Mouse (Mus musculus) lung, postnatal 0 days (tissue): ENCODE data around the gene Thpo. TPM values are rescaled to one million over a fixed set of nuclear protein-coding genes. Genes with fewer than 3 reads are reported as not detected.
A peak's percentile ranks its signal among the peaks of the same experiment; 100 is the strongest.

Experiments
- ATAC-seq: fragments of 200-750 bp; cut with Nextera tagmentation; 2 replicates; pipeline ENCODE4 v1.8.0; 2017; ENCODE audit warnings: moderate library complexity
- DNase-seq: peaks from one replicate; pipeline ENCODE4 v3.0.0-alpha.2; 2016; ENCODE audit warnings: low spot score
- H3K27ac ChIP-seq: fragments of 300-500 bp; sonication (generic); 2 replicates; pipeline ENCODE4 v1.5.1; 2014; ENCODE audit warnings: antibody characterized with exemption, mild to moderate bottlenecking, low read length, mixed read lengths
- H3K27me3 ChIP-seq: fragments of 300-500 bp; sonication (generic); replicated peaks from 2 replicates; pipeline ENCODE4 v1.6.1; 2014; ENCODE audit warnings: low read length, mixed read lengths; ENCODE audit not compliant: insufficient read depth
- H3K36me3 ChIP-seq: fragments of 300-500 bp; sonication (generic); 2 replicates; pipeline ENCODE4 v1.6.1; 2014; ENCODE audit warnings: low read length, mixed read lengths; ENCODE audit not compliant: insufficient read depth
- H3K4me1 ChIP-seq: fragments of 300-500 bp; sonication (generic); 2 replicates; pipeline ENCODE4 v1.6.1; 2014; ENCODE audit warnings: antibody characterized with exemption, low read depth, low read length, mixed read lengths; ENCODE audit not compliant: insufficient read depth
- H3K4me2 ChIP-seq: fragments of 300-500 bp; sonication (generic); replicated peaks from 2 replicates; pipeline ENCODE4 v1.6.1; 2014; ENCODE audit warnings: low read depth, mild to moderate bottlenecking, low read length, moderate library complexity, mixed read lengths
- H3K4me3 ChIP-seq: fragments of 300-500 bp; sonication (generic); 2 replicates; pipeline ENCODE4 v1.5.1; 2014; ENCODE audit warnings: low read depth, low read length
- H3K9ac ChIP-seq: fragments of 300-500 bp; sonication (generic); replicated peaks from 2 replicates; pipeline ENCODE4 v1.6.1; 2014; ENCODE audit warnings: low read depth, mild to moderate bottlenecking
- H3K9me3 ChIP-seq: fragments of 300-500 bp; sonication (generic); 2 replicates; pipeline ENCODE4 v1.6.1; 2016; ENCODE audit warnings: low read length, mixed read lengths
- CTCF ChIP-seq: IDR thresholded peaks from 2 replicates; pipeline ENCODE4 v1.5.1; 2016; ENCODE audit warnings: antibody characterized with exemption, mild to moderate bottlenecking
- EP300 ChIP-seq: IDR thresholded peaks from 2 replicates; pipeline ENCODE4 v1.6.1; 2016; ENCODE audit warnings: antibody characterized with exemption, mild to moderate bottlenecking, control low read depth
- WGBS: fragments of 180-500 bp; shearing (Covaris S2); extraction: QIAGEN DNeasy Blood & Tissue Kit; methylation state at CpG from one replicate; pipeline ENCODE4 v1.1.7; 2014; 5-methylcytosine and 5-hydroxymethylcytosine counted together
- polyA plus RNA-seq: library from polyadenylated mRNA; unstranded; fragments of >200 nt; fragmentation: Nextera tagmentation; extraction: Ambion mirVana; gene quantifications from 2 replicates; pipeline ENCODE4 v1.2.1, GENCODE M21; 2015

Thpo gene
- polyA plus RNA-seq, 1 experiment from 2014 or later: 0.81 TPM

DNA sequence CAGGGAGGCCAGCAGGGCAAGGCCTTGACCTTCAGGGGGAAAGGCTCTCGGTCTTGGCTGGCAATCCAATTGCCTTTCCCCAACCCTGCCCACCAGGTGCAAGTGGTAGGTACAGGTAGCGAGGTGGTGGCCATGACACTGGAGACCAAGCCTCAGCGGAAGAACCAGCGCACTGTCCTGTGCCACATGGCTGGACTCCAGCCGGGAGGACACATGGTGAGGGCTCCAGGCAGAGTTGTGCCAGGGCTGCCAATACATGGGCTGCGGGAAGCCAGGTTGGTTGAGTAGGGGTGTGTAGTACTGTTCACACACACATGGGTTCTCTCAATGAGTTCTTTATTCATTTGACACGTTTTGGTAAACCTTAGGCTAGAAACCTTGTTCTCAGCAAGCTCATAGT, 1.9 kb upstream of the Thpo start:
- 87% methylated on average over 7 of the region's 7 CpGs for WGBS
- DNase-seq (no peak), ATAC-seq (no peak)
- TF ChIP-seq CTCF (no peak), EP300 (no peak)
- H3K27me3 ChIP-seq: peaks cover 21% of the 10 kb centered on the region
- H3K27ac ChIP-seq: no peak overlapping the region
- H3K4me1 ChIP-seq: no peaks in the 10 kb centered on the region; the same call in 1 of the 2 replicates
- H3K4me3 ChIP-seq: no peak overlapping the region
- no peak overlapping the region for H3K4me2 ChIP-seq
- no peaks in the 10 kb centered on the region for H3K9me3 ChIP-seq
- H3K9ac ChIP-seq: no peak overlapping the region
- H3K36me3 ChIP-seq: no peaks in the 10 kb centered on the region

DNA sequence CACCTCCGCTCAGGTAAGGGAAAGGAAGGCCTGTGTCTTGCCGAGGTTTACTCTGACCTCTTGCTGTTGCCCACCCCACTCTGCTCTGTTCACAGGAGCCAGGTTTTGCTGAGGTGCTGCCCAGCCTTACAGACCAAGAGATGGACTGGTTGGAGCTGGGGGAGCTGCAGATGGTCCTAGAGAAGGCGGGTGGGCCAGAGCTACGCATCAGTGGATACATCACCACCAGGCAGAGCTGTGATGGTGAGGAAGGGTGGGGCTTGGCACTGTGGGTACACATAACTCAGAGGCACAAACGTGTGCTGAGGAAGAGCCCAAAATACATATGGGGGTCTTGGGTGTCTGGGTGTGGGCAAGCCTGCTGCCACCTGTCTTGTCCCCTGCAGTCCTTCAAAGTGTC, 1.3 kb upstream of the Thpo start:
- TF ChIP-seq CTCF: no peak
- no peak for TF ChIP-seq EP300

DNA sequence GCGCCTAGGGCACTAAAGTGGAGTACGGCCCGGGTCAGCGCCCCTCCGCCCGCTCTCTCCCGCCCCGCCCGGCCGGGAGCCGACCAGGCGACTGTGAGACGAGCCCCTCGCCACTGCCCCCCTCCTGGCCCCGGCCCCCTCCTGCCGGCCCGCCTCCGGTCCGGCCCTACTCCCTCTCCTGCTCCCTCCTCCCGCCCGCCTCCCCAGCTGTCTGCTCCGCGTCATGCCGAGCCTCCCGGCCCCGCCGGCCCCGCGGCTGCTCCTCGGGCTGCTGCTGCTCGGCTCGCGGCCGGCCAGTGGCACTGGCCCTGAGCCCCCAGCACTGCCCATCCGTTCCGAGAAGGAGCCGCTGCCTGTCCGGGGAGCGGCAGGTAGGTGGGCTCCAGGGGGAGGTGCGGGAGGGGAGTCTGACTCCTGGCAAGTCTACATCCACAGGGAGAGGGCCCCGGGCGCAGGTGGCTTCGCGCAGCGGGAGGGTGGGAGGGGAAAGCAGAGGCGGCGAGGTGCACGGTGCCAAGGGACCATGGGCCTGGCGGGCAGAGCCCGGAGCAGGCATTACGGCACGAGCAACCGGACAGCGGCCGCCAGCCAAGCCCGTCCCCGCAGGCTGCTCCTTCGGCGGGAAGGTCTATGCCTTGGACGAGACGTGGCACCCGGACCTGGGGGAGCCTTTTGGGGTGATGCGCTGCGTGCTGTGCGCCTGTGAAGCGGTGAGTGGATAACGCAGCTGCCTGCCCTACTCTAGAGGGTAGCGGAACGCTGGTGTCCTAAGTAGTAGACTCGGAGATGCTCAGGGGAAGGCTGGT, 1.2 kb downstream of the Thpo start, which contains the start of gene Chrd:
Gene Chrd, plus strand, starts transcription at position 203 of the 806 bp plus-strand sequence.
- Histone ChIP-seq H3K9ac (peak within 1 kb of the TSS; percentile 54), H3K36me3 (no peaks in the 10 kb centered on the region), H3K4me1 (no peaks in the 10 kb centered on the region; the same call in 1 of the 2 replicates), H3K27ac (peak within 1 kb of the TSS; percentile 54; the same call in 1 of the 2 replicates), H3K27me3 (peaks cover 21% of the 10 kb centered on the region), H3K9me3 (no peaks in the 10 kb centered on the region), H3K4me3 (peak within 1 kb of the TSS; percentile 60), H3K4me2 (peak within 1 kb of the TSS; percentile 99)
- DNase-seq (peak; percentile 74), ATAC-seq (peak; percentile 87)
- TF ChIP-seq CTCF: no peak
- no peak for TF ChIP-seq EP300
- WGBS: 1% methylated on average over 44 of the region's 70 CpGs

More for the DNA sequence above, 1.3 kb upstream of the Thpo start:
- DNase-seq: no peak
- Histone ChIP-seq H3K27ac (no peak overlapping the region), H3K4me3 (no peak overlapping the region), H3K36me3 (no peaks in the 10 kb centered on the region), H3K9me3 (no peaks in the 10 kb centered on the region), H3K4me2 (no peak overlapping the region), H3K4me1 (no peaks in the 10 kb centered on the region; the same call in 1 of the 2 replicates), H3K9ac (no peak overlapping the region), H3K27me3 (peaks cover 21% of the 10 kb centered on the region)
- ATAC-seq: no peak
- WGBS: 64% methylated on average over 5 of the region's 5 CpGs

DNA sequence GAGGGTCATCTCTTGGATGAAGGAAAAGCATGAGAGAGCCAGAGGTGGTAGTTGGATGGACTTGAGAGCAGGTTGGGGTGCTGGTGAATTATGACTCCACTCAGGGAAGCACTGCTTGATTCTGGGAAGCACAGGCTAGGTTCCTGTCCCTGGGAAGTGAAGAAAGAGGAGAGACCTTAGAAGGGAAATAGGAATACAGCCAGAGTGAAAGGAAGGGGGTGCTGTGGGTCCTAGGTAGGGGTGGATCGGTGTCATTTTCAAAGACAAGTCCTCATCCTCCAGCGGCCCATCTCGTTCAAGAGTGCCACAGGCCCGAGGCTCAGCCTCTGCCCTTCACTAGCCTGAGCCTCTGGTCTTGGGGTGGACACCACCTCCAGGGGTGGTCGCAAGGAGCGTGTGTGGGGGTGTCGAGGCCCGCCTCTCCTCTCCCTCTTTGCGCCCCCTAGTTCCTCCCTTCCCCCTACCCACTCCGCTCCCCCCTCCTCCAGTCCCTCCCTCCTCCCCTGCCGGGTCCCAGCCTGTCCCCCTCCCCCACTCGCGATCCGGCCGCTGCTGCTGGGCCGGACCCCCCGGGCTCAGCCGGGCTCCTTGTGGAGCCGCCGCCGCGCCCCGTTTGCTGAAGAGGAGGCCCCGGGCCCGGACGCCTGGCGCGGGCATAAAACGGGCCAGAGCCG, 1.9 kb downstream of the Thpo start:
- Histone ChIP-seq H3K9me3 (no peaks in the 10 kb centered on the region), H3K9ac (peak overlapping the region; percentile 54), H3K36me3 (no peaks in the 10 kb centered on the region), H3K4me1 (no peaks in the 10 kb centered on the region; the same call in 1 of the 2 replicates), H3K4me2 (peak overlapping the region; percentile 99), H3K27ac (peak overlapping the region; percentile 54; the same call in 1 of the 2 replicates), H3K27me3 (peaks cover 21% of the 10 kb centered on the region), H3K4me3 (peak overlapping the region; percentile 60)
- no peak for TF ChIP-seq CTCF
- 4% methylated on average over 15 of the region's 30 CpGs for WGBS
- ATAC-seq (peak; percentile 20), DNase-seq (no peak)

DNA sequence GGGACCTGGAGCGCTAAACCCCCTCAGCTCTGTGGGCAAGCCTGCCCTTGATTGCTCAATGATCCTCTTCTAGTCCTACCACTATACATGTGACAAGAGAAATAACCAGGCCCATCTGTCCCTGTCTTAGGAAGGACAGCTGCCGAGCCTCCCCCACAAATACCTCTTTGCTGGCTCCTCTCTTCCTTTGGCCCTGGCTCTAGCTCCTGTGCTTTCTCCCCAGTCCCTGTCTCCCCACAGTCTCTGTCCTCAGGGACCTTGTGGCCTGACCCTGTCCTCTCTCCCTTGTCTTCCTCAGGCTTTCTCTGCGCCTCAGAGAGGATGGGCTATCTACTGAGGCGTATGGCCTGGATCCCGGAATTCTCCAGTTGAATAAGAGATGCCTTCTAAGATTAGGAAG, 2.6 kb downstream of the Thpo start:
- H3K27ac ChIP-seq: no peak overlapping the region
- H3K9ac ChIP-seq: no peak overlapping the region
- H3K4me2 ChIP-seq: no peak overlapping the region
- H3K4me3 ChIP-seq: no peak overlapping the region
- WGBS: 57% methylated on average over 5 of the region's 5 CpGs
- H3K36me3 ChIP-seq: no peaks in the 10 kb centered on the region
- TF ChIP-seq CTCF: no peak
- TF ChIP-seq EP300: no peak
- ATAC-seq (no peak), DNase-seq (no peak)
- no peaks in the 10 kb centered on the region; the same call in 1 of the 2 replicates for H3K4me1 ChIP-seq
- peaks cover 21% of the 10 kb centered on the region for H3K27me3 ChIP-seq
- no peaks in the 10 kb centered on the region for H3K9me3 ChIP-seq

DNA sequence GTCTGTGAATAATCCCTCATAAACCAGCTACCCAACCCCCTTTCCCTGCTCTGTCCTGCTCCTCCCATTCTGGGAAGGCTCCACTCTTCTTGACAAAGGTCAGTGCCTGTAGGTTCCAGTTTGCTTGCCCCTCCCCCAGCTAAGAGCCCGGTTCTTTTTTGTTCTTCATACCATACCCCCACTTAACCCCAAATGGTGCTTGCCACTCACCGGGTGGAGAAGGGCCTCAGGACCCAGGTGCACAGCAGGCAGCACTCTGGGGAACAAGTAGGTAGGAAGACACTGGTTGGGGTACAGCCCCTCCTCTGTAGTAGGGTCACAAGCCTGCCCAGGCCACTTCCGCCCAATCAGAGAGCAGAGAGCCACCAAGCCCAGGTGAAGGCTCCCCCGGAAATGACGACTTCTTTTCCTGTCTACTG, 4.0 kb downstream of the Thpo start:
- no peaks in the 10 kb centered on the region for H3K36me3 ChIP-seq
- ATAC-seq: no peak

More for the DNA sequence above, 4.0 kb downstream of the Thpo start:
- H3K4me2 ChIP-seq: no peak overlapping the region
- no peak for DNase-seq
- H3K27ac ChIP-seq: no peak overlapping the region
- TF ChIP-seq CTCF (no peak), EP300 (no peak)
- no peaks in the 10 kb centered on the region; the same call in 1 of the 2 replicates for H3K4me1 ChIP-seq
- H3K27me3 ChIP-seq: peaks cover 21% of the 10 kb centered on the region
- no peaks in the 10 kb centered on the region for H3K9me3 ChIP-seq
- no peak overlapping the region for H3K4me3 ChIP-seq
- WGBS: 37% methylated on average over 5 of the region's 5 CpGs
- H3K9ac ChIP-seq: no peak overlapping the region
